Mouse (Mus musculus) hindbrain, embryonic 16.5 days (tissue): ENCODE results near the gene Catsperz. TPM values are rescaled to one million over a fixed set of nuclear protein-coding genes. Genes with fewer than 3 reads are reported as not detected.

ENCODE experiments used
- ATAC-seq: fragments of 200-750 bp; cut with Nextera tagmentation; 2 replicates; pipeline ENCODE4 v1.8.0; 2017; ENCODE audit warnings: moderate TSS enrichment, moderate library complexity
- H3K27ac ChIP-seq: fragments of 300-500 bp; sonication (generic); 2 replicates; pipeline ENCODE4 v1.5.1; 2014; ENCODE audit warnings: low read depth, mild to moderate bottlenecking, control low read depth, low read length, moderate library complexity
- H3K27me3 ChIP-seq: fragments of 300-500 bp; sonication (generic); replicated peaks from 2 replicates; pipeline ENCODE4 v1.6.1; 2014; ENCODE audit warnings: low read length; ENCODE audit not compliant: control insufficient read depth, insufficient read depth
- H3K36me3 ChIP-seq: fragments of 300-500 bp; sonication (generic); 2 replicates; pipeline ENCODE4 v1.6.1; 2014; ENCODE audit warnings: mild to moderate bottlenecking, low read length, moderate library complexity, mixed read lengths; ENCODE audit not compliant: control insufficient read depth, insufficient read depth
- H3K4me1 ChIP-seq: fragments of 300-500 bp; sonication (generic); 2 replicates; pipeline ENCODE4 v1.6.1; 2014; ENCODE audit warnings: low read depth, low read length; ENCODE audit not compliant: control insufficient read depth, insufficient read depth
- H3K4me2 ChIP-seq: fragments of 300-500 bp; sonication (generic); 2 replicates; pipeline ENCODE4 v1.6.1; 2014; ENCODE audit warnings: mild to moderate bottlenecking, low read length, control low read depth, moderate library complexity
- H3K4me3 ChIP-seq: fragments of 300-500 bp; sonication (generic); 2 replicates; pipeline ENCODE4 v1.5.1; 2014; ENCODE audit warnings: mild to moderate bottlenecking, low read length, control low read depth, moderate library complexity
- H3K9ac ChIP-seq: fragments of 300-500 bp; sonication (generic); 2 replicates; pipeline ENCODE4 v1.6.1; 2014; ENCODE audit warnings: low read depth, mild to moderate bottlenecking, control low read depth, low read length, moderate library complexity
- H3K9me3 ChIP-seq: fragments of 300-500 bp; sonication (generic); 2 replicates; pipeline ENCODE4 v1.6.1; 2014; ENCODE audit warnings: mild to moderate bottlenecking, low read length, moderate library complexity; ENCODE audit not compliant: control insufficient read depth
- WGBS: fragments of 180-500 bp; shearing (Covaris S2); extraction: QIAGEN DNeasy Blood & Tissue Kit; methylation state at CpG from one replicate; pipeline ENCODE4 v1.1.7; 2014; 5-methylcytosine and 5-hydroxymethylcytosine counted together
- polyA plus RNA-seq: library from polyadenylated mRNA; unstranded; fragments of >200 nt; fragmentation: Nextera tagmentation; extraction: Ambion mirVana; gene quantifications from 2 replicates; pipeline ENCODE4 v1.2.1, GENCODE M21; 2015

Gene Catsperz
- polyA plus RNA-seq, 1 experiment from 2014 or later, result 3.3 TPM

DNA sequence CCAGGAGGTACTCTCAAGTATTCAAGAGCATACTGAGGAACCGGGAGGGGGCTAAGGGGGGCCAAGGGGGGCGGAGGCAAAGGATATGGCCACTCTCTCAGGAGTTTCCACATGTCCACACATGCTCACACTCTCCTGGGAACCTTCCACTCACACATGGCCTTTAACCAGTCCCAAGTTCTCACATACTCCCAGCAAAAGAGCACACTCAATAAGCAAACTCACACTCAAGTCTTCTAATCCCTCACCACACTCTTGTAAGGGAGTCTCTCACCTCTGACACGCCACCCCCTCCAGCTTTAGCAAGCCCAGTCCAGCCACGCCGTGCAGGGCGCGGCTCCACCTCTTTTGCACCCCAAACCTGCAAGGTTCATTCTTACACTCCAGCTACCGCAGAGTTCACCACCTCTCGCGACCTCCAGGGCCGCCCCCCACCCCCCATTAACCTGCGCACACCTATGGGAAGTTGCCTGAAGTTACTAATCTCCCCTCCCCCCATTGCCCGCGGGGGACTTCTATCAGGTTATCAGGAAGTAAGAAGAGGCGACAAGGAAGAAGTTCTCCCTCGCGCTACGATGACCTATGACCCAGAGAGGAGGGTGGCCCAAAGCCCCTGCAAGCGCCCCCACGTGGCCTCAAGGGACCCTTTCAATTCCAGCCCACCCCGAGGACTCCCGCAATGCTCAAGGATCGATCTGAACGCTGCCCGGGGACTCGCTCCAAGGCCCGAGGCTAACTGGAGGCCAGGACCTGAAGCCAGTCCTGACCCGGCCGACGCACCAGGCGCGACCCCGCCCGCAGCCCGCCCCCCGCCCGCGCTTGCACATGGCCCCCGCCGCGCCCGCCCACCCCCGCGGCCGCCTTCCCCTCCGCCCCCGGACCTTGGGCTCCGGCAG lies 4.2 kb downstream of the Catsperz start:
- H3K4me3 ChIP-seq, result peak overlapping the region; percentile 87
- peak overlapping the region; percentile 95 for H3K9ac ChIP-seq
- no peaks in the 10 kb centered on the region for H3K36me3 ChIP-seq
- H3K27me3 ChIP-seq, result peaks cover 27% of the 10 kb centered on the region
- WGBS, result 2% methylated on average over 31 of the region's 48 CpGs
- ATAC-seq, result no peak; the same call in 1 of the 2 replicates
- no peaks in the 10 kb centered on the region for H3K9me3 ChIP-seq
- peak overlapping the region; percentile 87 for H3K27ac ChIP-seq
- H3K4me2 ChIP-seq, result peak overlapping the region; percentile 86
- H3K4me1 ChIP-seq, result peaks cover 22% of the 10 kb centered on the region

DNA sequence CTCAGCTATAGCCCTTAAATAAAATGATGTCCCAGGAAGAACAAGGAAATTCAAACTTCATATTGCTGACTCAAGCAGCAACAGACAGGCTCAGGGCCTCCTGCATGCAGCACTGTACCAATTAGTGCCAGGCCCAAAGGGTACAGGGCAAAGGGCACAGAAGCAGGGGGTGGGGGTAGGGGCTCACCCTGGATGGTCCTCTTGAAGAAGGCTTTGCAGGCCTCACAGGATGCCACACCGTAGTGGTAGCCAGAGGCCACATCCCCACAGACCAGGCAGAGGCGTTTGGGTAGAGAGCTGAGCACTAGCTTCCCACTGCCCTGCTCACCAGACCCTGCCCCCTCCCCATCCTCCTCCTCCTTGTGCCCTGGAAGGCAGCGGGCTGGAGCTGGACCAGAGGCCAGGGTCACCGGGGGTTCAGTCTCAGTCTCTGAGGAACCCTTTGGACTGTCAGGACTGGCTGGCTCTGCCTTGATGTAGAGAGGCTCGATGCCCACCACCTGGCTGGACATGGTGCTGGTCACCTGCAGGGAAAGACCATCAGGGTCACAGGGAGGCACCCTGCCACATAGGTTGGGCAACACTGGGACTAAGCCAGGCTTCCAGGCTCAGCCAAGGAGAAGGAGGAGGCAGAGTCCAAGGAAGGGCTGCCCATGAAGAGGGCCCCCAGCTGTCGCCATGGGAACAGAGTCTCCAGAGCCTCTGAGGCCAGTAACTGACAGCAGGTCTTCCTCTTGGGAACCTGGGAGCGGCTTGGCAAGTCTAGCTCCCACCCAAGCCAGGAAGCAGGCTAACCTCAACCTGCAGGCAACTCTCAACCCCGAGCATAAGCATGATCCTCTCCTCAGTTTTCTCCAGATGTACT lies 5.1 kb downstream of the Catsperz start:
- Histone ChIP-seq H3K4me3 (peak overlapping the region; percentile 87), H3K9me3 (no peaks in the 10 kb centered on the region), H3K4me1 (peaks cover 19% of the 10 kb centered on the region), H3K4me2 (peak overlapping the region; percentile 86), H3K27ac (peak overlapping the region; percentile 2; the same call in 1 of the 2 replicates), H3K27me3 (peaks cover 18% of the 10 kb centered on the region), H3K9ac (peak overlapping the region; percentile 95), H3K36me3 (no peaks in the 10 kb centered on the region)
- ATAC-seq, result no peak
- 34% methylated on average over 8 of the region's 8 CpGs for WGBS

DNA sequence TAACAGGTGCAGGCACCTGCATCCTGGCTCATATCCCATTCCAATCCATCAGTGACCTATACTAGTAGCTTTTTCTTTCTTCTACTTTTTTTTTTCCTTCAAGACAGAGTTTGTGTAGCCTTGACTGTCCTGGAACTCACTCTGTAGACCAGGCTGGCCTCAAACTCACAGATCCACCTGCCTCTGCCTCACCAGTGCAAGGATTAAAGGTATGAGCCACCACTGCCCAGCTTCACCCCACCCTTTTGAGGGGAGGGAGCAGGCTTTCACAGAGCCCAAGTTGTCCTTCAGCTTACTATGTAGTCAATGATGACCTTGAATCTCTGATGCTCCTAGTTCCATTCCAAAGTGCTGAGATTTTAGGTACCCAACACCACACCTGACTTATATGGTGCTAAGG lies 5.7 kb downstream of the Catsperz start:
- H3K4me1 ChIP-seq, result peaks cover 13% of the 10 kb centered on the region
- H3K9me3 ChIP-seq, result no peaks in the 10 kb centered on the region
- peaks cover 11% of the 10 kb centered on the region for H3K27me3 ChIP-seq
- no peaks in the 10 kb centered on the region for H3K36me3 ChIP-seq
- no peak for ATAC-seq
- H3K27ac ChIP-seq, result no peak overlapping the region
- no peak overlapping the region for H3K4me3 ChIP-seq
- no peak overlapping the region for H3K4me2 ChIP-seq
- no peak overlapping the region for H3K9ac ChIP-seq

DNA sequence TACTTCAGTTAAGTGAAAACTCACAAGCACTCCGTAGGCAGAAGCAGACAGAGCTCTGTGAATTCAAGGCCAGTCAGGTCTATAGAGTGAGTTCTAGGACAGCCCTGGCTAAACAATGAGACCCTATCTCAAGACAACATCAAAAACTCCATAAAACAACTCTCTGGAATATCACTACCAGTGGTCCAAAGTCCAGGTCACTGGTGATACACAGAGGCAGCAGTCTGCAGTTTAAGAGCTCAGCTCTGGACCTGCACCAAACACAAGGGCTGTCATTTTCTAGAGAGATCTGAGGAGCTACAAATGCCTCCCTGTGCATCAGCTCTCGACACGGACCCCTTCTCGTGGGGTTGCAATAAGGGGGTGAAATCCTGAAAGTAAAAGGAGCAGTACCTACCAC lies 6.9 kb downstream of the Catsperz start:
- Histone ChIP-seq H3K27me3 (peaks cover 4% of the 10 kb centered on the region; the same call in 1 of the 2 replicates), H3K4me2 (no peak overlapping the region), H3K4me3 (no peak overlapping the region), H3K36me3 (peaks cover under 1% of the 10 kb centered on the region), H3K27ac (no peak overlapping the region), H3K9ac (no peak overlapping the region), H3K4me1 (peaks cover 13% of the 10 kb centered on the region), H3K9me3 (no peaks in the 10 kb centered on the region)
- 93% methylated on average over 4 of the region's 4 CpGs for WGBS
- no peak for ATAC-seq

- Histone ChIP-seq H3K4me2 (no peak overlapping the region), H3K4me3 (no peak overlapping the region), H3K27me3 (no peaks in the 10 kb centered on the region), H3K27ac (no peak overlapping the region), H3K9me3 (no peaks in the 10 kb centered on the region), H3K4me1 (peaks cover 14% of the 10 kb centered on the region), H3K36me3 (peaks cover 18% of the 10 kb centered on the region), H3K9ac (no peak overlapping the region)
- no peak for ATAC-seq
- 85% methylated on average over 4 of the region's 4 CpGs for WGBS
Measured at GRCm38 (mm10) chr19:6916496-6916895, 8.7 kb downstream of the Catsperz start.

- H3K4me2 ChIP-seq, result no peak overlapping the region
- no peak overlapping the region for H3K9ac ChIP-seq
- peaks cover 13% of the 10 kb centered on the region for H3K4me1 ChIP-seq
- H3K27ac ChIP-seq, result no peak overlapping the region
- no peaks in the 10 kb centered on the region for H3K27me3 ChIP-seq
- H3K4me3 ChIP-seq, result no peak overlapping the region
- H3K36me3 ChIP-seq, result peaks cover 21% of the 10 kb centered on the region
- WGBS, result 90% methylated on average over 4 of the region's 4 CpGs
- H3K9me3 ChIP-seq, result no peaks in the 10 kb centered on the region
- ATAC-seq, result no peak
Measured at GRCm38 (mm10) chr19:6915276-6915675, 9.9 kb downstream of the Catsperz start.

DNA sequence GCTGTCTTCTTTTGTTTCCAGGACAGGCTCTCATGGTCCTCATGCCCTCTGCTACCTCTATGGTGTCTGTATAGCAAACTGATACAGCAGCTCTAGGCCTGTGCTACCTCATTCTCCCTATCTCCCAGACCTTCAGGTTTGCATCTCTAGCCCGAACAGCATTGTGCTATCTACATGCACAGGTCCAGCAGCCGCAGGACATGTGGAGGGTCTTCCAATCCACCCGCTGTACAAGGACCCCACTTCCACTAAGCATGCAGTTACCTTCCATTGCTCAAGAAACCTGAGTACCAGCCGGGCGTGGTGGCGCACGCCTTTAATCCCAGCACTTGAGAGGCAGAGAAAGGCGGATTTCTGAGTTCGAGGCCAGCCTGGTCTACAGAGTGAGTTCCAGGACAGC lies 10.6 kb downstream of the Catsperz start:
- no peak overlapping the region for H3K4me2 ChIP-seq
- H3K9me3 ChIP-seq, result no peaks in the 10 kb centered on the region
- H3K9ac ChIP-seq, result no peak overlapping the region
- no peaks in the 10 kb centered on the region for H3K27me3 ChIP-seq
- WGBS, result 94% methylated on average over 9 of the region's 9 CpGs
- peaks cover 8% of the 10 kb centered on the region for H3K4me1 ChIP-seq
- H3K4me3 ChIP-seq, result no peak overlapping the region
- H3K36me3 ChIP-seq, result peaks cover 21% of the 10 kb centered on the region
- no peak overlapping the region for H3K27ac ChIP-seq
- no peak for ATAC-seq

DNA sequence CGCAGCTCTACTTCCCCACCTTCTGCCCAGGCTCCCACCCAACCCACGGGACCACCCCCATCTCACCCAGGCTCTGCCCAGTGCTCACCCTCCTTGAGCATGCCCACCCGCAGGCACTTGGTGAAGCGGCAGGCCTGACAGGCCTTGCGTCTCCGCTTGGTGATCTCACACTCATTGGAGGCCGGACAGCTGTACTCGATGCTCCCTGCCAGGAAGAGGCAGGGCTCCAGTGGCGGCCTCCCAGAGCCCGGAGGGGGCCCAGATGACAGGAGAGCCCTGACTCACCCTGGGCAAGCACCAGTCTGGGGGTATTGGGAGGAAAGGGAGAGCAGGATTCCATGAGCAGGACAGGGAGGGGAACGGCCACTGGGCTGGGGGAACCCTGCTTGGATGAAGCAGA lies 11.2 kb downstream of the Catsperz start:
- Histone ChIP-seq H3K9me3 (no peaks in the 10 kb centered on the region), H3K4me1 (peaks cover 8% of the 10 kb centered on the region), H3K4me2 (no peak overlapping the region), H3K36me3 (peaks cover 21% of the 10 kb centered on the region), H3K27me3 (no peaks in the 10 kb centered on the region), H3K9ac (no peak overlapping the region), H3K4me3 (no peak overlapping the region), H3K27ac (no peak overlapping the region)
- ATAC-seq, result no peak
- 90% methylated on average over 11 of the region's 11 CpGs for WGBS

DNA sequence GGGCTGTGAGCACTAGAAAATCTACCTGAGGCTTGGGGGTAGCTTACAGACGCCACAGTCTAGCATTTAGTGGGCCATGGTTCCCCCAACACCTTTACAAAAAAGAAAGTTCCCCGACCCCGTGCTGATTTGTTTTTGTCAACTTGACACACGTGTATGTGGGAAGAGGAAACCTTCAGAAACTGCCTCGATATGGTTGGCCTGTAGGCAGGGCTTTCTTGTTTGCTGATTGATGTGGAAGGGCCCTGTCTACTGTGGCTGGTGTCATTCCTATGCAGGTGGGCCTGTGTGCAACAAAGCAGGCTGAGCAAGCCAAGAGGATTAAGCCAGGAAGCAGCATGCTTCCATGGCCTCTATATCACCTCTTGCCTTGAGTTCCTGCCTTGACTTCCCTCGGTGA lies 12.1 kb downstream of the Catsperz start:
- no peak overlapping the region for H3K4me2 ChIP-seq
- 87% methylated on average over 6 of the region's 6 CpGs for WGBS
- H3K9ac ChIP-seq, result no peak overlapping the region
- no peaks in the 10 kb centered on the region for H3K27me3 ChIP-seq
- no peak overlapping the region for H3K27ac ChIP-seq
- H3K9me3 ChIP-seq, result no peaks in the 10 kb centered on the region
- H3K36me3 ChIP-seq, result peaks cover 21% of the 10 kb centered on the region
- no peak for ATAC-seq
- H3K4me3 ChIP-seq, result no peak overlapping the region
- H3K4me1 ChIP-seq, result peaks cover 17% of the 10 kb centered on the region
